Mouse (Mus musculus) megakaryocyte, embryonic 14.5 days (primary cell): ENCODE results near the gene Lhx4.

Experiments used
- FLI1 ChIP-seq: IDR thresholded peaks from 2 replicates; pipeline ENCODE4 v1.6.1; 2012; ENCODE audit warnings: low read length, inconsistent platforms, mixed read lengths
- GATA1 ChIP-seq: IDR thresholded peaks from 3 replicates; pipeline ENCODE4 v1.6.1; 2012; ENCODE audit warnings: mixed read lengths, low read length, inconsistent platforms, borderline replicate concordance

- no peak for TF ChIP-seq GATA1
- no peak for TF ChIP-seq FLI1
Observed at GRCm38 (mm10) chr1:155689558-155689957, 61.9 kb downstream of the Lhx4 start.
